Mouse (Mus musculus) gastrocnemius, postnatal 10 days (tissue): ENCODE results near the gene Rora. TPM values are rescaled to one million over a fixed set of nuclear protein-coding genes. Genes with fewer than 3 reads are reported as not detected.
A peak's percentile ranks its signal among the peaks of the same experiment; 100 is the strongest.

Experiments
- DNase-seq: peaks from one replicate; pipeline ENCODE4 v3.0.0; 2021; ENCODE audit warnings: mixed read lengths
- total RNA-seq, 2 experiments: library from RNA; stranded (reverse); gene quantifications; 2 replicates each; pipeline ENCODE4 v1.2.3; 2021

Rora gene
- total RNA-seq, 2 experiments from 2014 or later, result 56.0 to 63.5 TPM

DNA sequence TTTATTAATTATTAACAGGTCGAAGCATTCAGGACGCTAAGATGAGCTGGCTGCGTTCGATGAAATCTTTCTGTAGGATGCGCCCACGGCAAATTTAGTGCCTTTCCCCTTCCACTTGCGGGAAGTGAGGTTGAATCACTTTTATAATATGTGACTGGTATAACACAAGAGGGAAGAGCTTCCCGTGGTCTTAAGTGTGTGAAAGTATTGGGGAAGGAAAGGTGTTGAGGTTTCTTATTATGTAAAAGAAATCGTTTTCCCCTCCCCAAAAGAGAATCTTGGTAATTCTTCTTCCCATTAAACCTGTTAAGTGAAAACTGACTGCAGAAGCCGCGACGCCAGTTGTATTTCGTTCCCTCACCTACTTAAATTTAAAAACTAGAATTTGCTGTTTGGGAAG, 637.9 kb downstream of the Rora start:
- no peak for DNase-seq

DNA sequence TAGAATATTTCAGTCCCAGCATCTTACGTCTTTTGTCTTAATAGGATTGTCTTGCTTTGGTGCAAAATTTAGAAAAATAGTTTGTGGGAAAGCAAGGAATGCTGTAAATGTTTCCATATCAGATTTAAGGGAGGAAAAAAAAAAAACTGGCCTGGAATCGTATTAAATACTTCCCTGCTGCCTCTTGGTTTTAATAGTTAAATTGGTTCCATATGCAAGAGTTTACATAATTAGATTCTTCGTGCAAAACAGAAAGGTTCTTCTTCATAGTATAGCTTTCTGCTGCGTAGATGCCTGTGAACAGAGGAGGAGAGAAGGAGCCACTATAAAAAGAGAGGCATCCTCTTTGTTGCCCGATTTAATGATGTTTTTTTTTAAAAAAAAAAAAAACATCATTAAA, 638.8 kb downstream of the Rora start:
- no peak for DNase-seq

DNA sequence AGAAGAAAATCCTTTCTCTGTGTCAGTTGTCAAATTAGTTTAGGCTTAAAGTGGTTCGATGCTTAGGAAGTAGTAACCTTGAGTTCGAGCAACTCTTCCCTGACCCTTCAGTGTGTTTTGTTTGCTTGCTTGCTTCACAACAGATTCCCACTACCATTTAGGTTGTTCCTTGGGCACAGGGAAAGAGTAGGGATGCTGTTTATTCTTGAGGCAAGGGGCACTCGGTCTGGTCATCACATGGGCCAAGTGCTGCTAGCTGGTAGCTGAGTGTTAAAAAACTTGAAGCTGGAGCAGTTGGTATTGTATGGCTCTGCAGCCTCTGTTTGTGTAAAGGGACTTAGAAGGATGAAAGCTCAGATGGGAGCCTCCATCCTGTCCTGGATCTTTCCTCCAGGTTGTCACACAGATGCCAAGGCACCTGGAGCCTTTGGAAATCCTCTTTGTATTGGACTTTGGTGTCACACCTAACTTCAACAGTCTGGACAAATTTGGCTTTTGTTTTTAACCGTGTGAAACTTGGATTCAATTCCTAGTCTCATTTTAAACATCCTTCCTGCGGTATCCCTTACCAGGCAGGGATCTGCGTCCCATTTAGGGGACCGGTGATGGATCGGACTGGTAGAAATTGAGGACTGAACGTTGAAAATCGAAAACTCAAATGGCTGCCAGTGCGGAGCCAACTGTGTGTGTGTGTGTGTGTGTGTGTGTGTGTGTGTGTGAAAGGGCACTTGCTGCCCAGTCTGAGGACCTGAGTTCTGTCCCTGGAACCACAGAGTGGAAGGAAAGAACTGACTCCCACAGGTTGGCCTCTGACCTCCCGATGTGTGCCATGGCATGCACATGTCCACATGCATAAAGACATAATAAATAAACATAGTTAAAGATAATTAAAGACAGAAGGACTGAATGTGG, 639.4 kb downstream of the Rora start:
- DNase-seq, result no peak

DNA sequence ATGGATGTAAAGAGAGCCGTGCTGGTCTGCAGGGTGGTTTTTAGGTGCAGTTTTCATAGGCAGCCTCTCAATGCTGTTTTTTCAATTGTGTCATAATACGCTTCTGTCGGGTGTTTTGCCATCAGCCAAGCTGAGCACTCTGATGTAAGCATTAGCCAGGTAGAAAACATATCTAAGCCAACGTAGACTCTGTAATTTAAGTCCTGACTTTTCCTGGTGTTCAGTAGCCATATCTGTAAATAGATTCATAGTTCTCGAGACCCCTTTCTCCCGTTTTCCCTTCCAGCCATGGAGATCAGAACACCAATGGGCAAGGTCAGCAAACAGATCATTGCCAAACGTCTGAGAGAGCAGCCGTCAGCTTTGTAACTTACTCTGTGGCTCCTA, 640.1 kb downstream of the Rora start:
- DNase-seq, result no peak

DNA sequence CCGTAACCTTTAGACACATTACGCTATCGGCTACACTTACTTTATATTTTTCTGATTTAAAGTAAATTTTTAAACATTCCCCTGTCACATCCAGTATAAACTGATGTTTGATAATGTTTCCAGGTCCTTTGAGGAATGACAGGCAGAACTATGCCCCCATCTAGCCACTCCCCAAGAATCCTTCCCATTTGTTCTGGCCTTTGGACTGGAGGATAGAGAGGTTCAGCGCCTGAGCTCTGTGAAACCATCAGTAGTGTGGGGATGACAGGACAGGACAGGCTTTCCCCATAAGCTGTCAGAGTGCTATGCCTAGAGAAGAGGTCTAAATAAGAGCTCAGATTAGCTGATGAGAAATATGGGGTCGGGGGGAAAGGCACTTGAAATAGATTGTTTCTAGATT, 640.8 kb downstream of the Rora start:
- no peak for DNase-seq

DNA sequence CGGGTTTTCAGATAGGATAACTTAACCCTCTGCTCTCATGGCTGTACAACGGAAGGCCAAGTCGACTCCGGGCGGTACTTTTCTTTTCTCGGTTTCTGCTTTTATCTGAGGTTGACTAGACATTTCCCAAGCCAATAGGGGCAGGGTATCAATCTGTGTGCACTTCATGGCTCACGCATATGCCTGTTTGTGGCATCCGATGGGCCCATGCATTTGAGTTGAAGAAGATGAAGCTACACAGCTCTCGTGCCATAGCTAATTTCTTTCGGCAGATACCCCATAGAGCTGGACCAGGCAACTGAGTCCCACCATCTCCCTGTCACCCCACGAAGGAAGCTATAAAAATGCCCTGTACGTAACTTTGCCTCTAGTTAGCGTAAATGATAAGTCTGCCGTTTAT, 641.3 kb downstream of the Rora start:
- no peak for DNase-seq

DNA sequence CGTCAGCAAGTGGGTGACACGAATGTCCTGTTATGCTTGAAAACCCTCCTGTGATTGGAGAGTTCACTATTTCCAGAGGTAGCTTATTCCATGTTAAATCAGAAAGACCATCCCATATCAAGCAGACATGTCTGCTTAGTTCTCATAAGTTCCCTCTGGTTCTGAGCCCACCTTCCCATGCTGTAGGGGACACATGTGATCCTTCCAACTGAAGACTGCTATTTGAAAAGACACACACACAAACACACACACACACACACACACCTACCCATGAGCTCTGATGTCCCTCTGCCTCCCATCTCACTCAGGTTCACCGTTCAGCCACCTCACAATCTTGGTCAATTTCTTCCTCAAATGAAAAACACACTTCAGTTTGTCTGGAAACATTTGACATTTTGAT, 642.2 kb downstream of the Rora start:
- no peak for DNase-seq

DNA sequence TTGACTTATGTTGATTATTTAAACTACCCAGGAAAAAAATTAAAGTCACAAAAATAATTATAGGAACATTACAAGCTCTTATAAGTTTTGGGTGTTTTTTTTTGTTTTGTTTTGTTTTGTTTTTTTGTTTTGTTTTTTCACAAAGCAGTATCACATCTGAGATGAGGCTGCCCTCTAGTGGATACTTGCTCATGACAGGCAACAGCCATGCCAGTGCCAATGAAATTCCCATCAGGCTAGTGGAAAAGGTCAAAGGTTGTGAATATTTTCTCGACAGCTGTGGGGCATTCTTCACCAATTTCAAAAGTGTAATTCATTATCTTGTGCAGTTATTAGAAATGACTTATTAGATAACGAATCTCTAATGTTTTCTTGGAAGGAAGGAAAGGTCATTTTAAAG, 642.8 kb downstream of the Rora start:
- DNase-seq, result peak; percentile 62

DNA sequence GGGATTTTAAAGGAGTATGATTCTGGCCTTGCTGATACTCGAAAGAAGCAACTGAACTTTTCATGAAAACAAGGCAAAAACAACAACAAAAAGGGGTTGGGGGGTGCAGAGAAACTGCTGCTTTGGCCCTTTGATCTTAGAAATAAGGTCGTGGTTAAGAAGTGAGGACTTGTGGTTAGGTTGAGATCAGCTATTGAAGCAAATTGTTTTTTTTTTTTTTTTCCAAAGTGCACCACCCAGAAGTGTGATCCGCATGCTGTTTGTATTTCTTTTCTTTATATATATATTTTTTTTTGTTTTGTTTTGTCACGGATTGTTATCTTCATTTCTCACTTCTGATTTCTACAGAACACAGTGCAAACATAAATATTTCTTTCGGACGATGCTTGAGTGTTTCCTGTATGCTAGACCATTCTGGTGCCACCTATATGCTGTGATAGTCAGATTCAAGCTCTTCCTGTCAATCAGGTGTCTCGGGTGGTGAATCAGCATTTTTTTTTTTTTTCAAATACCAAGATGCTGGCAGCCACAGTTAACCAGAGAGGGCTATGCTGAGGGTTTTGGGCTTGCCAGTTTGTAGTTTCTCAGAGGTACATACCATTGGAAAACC, 644.3 kb downstream of the Rora start:
- DNase-seq, result no peak

DNA sequence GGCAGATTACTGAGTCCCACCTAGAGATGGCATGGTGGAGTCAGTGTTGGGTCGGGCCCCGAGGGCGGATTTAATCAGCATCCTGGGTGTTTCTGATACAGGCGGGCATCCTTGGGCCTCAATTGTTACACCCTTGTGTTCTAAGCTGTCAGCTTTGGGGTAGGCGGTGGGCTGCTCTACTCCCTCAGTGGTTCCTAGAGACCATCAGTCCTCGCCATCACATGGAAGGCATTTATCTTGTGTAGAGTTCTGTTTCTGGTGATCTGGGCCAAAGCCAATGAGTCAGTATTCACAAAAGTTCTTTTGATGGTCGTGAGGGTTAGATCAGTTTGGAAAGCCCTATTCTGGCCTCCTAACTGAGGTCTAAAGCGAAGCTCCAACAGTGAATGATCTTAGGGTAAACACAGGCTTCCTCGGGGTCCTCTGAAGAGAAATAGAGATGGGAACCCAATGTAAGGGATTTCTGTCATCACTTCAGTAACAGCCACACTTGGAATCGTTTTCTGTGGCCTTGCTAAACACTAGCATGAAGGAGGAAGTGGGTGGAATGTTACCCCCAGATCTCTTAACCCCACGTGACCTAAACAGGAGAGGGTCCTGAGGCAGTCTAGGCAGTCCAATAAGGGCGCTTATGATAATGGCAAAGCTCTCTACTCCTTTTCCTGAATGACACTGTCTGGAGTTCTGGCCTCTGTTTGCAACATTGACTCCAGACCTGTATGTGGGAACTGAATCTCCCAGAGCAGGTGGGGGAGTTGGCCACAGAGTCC, 645.2 kb downstream of the Rora start:
- no peak for DNase-seq

DNA sequence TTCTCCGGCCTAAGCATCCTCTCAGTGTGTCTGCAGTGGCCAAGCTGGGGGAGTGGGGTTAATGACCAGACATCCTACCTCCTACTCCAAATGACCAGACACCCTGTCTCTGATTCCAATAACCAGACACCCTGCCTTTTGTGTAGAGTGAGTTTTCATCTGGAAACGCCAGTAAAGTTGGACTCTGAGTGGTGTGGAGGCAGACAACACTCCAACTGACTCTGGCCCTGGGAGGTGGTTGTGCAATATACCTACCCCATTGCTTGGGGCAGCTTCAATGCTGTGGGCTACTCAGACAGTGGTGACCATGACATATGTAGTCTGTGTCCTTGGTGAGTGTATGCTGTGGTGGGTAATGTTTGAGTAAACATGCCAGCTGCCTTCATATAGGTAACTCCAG, 645.9 kb downstream of the Rora start:
- no peak for DNase-seq

DNA sequence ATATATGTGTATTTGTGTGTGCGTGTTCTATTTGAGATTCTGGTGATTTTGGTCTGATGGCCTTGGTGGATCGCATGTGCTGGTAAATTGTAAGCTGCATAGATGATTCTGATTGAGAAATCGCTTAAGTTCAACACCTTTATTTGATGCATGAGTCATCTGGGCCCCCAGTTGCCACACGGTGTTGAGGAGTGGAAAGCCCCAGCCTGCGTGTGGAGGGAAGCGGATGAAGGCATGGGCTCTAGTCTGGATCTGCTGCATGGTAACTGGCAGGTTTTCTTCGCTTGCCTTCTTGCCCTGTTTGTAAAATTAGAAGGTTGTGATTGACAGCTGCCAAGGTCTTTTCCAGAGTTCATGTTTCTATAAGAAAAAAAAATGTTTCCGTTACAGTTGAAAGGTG, 646.7 kb downstream of the Rora start:
- DNase-seq, result no peak

DNA sequence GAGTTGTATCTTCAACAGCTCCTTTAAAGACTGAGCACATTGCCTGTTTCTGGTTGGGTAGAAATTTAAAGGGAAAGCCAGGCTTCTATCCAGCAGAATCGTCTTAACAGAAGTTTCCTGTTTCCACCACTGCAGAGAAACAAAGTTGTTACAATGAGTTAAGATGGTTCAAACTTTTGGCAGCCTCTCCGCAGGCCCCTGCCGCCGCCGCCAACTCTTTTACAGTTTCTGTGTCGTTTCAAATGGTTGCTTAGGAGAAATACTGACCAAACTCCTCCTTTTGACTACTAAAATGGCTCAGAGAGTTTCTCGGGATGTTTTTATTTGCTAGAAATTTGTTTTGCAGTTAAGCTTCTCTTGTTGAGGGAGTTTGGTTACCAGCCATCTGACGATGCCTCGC, 647.9 kb downstream of the Rora start:
- peak; percentile 48 for DNase-seq

DNA sequence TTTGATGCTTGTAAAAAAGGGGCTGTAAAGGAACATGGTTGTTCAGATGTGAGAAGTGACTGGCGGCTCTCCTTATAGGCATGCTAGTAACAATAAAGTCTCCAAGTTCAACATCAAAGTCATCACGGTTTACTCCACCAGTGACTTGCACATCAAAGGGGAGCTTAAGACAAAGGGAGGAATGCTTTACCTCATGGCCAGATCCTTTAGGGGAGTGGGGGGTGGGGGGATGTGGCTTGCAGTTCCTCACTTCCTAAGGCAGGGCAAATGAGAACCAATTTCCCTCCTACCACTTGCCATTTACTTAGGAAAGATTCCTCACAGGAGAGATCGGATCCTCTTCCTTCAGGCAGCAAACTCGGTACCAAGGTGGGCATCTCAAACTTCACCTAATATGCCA, 648.4 kb downstream of the Rora start:
- DNase-seq, result no peak

DNA sequence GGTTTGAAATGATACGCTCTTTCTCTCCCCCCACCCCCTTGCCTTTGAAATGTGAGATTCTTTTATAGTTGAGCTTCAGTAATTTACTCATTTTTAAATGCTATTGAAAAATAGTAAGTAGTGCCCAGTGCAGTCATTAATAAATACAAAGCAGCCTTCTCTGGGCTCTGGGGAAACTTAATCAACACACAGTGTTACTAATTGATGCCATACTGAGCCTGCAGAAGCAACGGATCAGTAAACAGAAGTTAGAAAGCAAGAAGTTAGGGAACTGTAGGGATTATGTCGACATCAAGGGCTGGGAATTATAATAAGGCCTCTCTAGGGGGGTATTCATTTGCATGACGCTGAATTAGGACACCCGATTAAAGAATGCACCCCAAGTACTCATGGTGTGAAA, 649.3 kb downstream of the Rora start:
- DNase-seq, result no peak

DNA sequence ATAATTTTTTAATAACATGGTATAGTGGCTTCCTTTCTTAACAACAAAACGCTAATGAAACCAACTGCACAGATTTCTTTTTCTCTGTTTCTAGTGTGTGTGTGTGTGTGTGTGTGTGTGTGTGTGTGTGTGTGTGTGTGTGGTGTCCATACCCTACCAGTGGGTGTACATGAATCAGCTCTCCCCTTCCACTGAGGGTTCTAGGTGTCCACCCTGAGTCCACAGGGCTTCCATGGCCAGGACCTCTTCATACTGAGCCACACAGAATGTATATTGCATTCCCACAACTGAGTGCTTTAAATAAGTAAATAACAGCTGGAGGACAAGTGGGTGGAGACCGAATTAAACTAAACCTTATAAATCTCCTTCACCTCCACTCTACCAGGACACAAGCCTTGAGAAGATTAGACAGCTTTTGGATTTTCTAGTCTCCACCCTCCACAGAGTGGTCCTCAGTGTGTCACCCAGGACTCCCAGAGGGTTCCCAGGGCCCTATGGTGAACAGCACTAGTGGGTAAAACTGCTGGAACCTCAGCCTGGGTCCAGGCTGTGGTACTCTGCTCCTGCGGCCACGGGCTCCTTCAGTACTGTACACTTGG, 649.9 kb downstream of the Rora start:
- DNase-seq, result no peak

DNA sequence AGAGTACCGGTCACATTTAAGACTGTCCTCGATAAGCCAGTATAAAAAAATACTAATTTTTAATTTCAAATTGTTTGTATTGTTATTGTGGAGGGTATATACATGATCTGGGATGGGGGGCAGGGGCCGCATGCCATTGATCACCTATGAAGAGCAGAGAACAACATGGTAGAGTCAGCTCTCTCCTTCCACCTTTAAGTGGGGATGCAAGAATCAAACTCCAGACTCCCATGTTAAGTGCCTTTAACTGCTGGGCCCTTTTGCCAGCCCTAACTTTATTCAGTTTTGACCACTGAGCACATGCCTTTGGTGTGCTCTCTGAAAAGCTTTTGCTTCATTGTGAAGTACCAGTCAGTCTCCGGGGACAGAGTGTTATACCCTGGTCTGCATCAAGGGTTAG, 650.4 kb downstream of the Rora start:
- no peak for DNase-seq

DNA sequence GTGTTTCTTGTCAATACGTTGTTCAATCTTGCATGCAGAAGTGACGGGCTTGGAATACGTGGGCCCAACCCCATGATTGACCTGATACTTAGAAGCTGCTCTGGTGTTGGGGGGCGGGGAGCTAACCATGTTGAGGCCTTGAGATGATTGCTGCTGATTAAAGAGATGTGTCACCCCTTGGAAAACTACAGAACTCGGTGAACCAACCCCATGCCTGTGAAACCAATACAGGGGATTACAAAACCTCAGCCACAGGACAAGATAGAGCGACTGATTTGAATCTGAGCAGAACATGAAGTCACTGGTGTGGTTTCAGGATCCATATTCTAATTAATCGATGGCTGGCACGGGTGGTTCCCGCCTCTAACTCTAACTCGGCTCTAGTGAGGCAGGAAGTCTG, 650.9 kb downstream of the Rora start:
- no peak for DNase-seq

DNA sequence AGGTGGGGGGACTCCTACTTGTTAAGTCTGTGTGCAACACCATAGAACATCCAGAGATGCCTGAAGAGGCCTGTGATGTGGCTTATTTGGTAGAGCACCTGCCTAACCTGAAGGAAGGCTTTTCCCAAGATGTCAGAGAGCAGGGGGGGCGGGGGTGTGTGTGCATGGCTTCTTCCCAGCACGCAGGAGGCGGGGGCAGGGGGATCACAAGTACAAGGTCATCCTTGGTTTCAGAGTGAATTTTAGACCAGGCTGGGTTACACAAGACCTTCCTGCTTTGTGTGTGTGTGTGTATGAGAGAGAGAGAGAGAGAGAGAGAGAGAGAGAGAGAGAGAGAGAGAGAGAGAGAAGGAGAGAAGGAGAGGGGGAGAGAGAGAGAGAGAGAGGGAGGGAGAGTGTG, 651.4 kb downstream of the Rora start:
- DNase-seq, result no peak

DNA sequence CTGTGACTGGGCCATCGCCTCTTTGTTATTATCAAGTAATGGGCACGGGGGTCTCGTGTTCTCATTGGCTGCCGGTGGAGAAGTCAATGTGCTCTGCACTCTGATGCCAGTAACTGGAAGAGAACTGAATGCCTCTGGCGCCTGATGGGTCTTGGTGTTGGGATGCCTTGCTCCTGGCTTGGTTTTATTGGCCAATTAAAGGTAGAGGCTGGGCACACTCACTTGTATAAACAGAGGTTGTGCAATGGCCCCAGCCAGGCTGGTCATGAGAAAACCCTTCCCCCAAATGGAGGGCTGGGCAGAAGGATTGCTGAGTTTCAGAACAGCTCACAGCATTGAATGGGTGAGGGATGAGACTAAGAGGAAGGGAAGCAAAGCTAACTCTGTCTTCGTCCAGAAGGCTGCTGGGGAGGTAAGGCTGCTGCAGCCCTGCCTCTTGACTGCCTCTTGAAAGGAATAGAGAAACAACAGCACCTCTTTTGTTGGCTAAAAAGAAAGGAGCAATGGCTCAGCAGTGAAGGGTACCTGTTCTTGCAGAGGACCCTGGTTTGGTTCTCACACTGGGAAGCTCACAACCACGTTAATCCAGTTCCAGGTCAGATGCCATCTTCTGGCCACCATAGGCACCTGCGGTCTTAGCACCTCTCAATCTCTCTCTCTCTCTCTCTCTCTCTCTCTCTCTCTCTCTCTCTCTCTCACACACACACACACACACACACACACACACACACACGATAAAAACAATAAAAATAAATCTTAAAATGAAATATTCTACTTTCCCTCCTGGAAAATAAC, 653.3 kb downstream of the Rora start:
- DNase-seq, result no peak

DNA sequence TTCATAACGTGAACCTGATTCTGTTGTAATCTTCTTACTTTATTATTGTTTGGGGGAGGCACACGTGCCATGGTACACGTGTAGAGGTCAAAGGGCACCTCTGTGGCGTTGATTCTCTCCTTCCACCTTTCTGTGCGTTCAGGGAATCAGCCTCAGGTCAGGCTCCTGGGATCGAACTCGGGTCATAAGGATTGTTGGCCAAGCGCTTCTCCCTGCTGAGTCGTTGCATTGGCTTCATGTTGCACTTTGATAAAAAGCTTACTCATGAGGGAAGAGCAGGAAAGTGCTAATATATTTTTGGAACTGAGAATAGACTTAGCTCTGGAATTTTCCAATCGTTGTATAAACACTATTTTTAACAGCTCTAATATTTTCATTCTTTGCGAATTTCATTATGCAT, 654.4 kb downstream of the Rora start:
- DNase-seq, result no peak

DNA sequence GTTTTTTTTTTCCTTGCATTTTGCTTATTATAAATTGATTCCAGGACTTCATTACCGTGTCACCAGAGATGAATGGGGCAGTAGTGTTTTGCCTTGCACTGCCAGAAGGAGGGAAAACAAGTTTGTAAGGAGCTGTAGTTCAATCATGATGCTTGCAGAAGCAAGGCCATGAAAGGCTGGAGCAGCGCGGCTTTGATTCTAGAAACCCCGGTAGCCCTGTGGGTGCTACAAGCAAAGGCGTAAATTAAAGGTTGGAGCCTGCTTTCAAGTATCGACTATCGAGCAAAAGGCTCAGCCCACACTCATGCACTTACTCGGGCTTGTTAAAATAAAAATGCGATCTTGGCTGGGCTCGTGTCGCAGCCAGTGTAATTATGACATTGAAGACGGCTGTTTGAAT, 656.9 kb downstream of the Rora start:
- no peak for DNase-seq
